Mouse (Mus musculus) regulatory T cell (primary cell): Measurements from ENCODE around the gene Nck1.

Source experiments
- in situ Hi-C: fragments of 300-600 bp; cut with MboI, MseI; formaldehyde crosslinking; loops from one replicate; pipeline ENCODE4 v1.15.1; 2025; ENCODE audit warnings: high pct_unique_total_duplicates

Gene Nck1

DNA sequence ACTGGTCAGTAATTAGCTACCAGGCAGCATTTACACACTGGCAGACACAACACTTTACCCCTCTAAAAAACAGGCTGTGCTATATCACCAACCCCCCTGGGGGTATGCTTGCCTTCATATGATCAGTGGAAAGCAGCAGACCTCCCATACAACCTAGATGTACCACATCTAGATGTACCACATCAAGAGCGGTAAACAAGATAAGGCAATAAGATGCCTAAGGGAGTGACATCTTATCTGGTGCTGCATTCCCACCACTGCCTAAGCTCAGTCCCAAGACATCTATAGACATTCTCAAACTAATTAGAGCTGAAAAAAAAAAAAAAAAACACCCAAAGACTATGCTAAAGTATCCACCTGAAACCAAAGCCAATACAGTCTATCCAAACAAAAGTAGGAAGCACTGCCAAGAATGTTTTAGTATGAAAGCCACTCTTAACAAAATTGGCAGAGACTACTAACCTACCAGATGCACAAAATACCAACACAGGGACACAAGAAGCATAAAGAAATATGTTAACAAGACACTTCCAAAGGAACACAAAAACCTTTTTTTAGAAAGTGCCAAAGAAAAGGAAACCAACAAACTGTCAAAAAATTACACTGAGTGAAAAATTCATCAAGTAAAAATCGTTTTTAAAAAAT, 10.2 kb downstream of the Nck1 start:
- in situ Hi-C loops = no loop called here

DNA sequence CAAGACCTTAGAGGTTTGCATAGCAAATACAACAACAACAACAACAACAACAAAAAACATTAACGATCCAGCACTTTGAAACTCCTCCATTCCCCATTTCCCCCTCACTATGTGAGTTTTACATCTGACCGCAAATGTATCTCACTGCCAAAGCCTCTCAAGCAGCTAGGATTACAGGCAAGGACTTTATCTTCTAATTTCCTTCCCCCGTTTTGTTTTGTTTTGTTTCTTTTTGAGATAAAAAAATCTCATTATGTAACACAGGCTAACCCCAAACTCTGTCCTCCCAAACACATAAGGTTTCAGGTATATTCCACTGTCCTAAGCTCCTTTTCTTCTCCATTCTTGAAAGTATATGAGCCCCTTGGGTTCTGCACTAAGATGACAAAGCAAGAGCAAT, 11.2 kb downstream of the Nck1 start:
- in situ Hi-C loops = no loop called here

DNA sequence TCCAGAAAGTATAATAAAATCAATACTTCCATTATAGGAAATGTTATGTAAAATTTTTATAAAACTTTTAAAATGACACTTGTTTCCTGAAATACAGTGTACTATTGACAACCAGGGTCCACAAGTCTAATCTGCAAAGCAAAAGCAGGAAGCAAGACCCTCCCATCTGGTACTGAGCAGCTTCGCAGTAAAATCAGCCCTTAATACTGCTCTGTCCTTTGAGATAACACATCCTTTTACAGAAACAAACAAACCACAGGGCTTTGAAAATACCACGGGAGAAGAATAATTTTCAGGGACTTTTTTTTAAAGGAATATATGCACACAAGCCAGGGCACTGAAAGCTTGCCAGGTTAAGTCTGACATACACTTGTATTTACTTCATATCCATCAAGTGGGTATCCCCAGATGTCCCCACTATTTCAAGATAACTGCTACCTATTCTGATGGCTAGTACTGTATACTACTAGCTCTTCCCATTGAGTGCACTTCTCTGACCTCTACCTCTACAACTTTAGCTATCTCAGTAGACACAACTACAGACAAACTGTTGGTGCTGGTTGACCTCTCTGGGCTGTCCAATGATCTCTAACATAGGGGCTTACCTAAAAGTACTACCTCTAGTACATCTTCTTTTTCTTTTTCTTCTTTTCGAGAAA, 13.0 kb downstream of the Nck1 start:
- in situ Hi-C loops = no loop called here

DNA sequence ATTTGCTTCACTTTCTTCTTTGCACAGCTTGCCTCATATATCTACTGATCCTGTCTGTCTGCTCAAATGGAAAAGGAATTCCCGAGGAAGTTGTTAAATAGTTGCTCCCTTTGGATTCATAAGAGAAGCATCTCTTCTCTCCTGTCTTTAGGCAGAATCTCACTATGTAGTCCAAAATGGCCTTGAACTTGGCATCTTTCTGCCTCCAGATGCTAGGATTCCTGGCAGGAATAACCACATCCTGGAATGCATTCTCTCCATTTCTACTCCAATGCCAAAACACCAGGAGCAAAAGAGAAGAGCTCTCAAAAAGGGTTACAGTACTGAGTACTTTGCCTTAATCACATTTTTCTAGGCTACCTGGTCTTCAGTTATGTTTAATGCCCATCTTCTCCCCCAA, 14.6 kb downstream of the Nck1 start:
- in situ Hi-C loops = no loop called here

DNA sequence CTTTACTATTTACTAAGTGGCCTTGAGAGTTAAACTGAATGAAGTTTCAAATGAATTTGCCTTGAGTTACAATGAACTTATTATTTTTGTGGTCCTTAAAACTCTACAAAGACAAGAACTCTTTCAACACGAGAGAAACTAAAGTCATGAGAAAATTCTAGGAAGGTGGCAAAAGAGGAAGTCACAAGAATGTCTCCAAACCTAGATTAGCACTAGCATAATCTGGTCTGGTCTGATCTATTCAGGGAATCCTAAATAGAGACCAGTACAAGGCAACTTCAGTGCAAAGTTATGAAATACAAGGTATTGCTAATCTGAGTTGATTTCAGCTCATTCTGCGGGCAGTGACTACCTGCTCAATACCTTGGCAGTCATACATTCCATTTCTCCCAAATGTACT, 20.7 kb downstream of the Nck1 start:
- in situ Hi-C loops = no loop called here

DNA sequence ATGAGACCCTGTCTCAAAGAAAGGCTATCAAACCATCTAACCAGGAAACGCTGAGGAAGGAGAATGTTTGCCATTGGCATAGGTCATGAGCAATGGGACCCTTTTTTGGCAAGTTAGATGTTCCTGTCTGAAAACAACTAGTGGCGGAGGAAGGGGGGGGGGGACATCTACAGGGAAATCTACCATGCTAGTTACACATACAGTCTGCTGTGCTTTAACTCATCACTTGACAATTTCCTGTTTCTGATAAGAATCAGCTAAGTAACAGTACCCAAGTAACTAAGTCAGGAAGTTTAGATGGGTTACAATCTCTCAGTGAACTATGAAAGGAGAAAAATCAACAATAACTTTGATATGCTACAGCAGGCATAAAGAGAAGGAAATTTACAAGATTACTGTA, 23.9 kb downstream of the Nck1 start:
- in situ Hi-C loops = no loop called here

DNA sequence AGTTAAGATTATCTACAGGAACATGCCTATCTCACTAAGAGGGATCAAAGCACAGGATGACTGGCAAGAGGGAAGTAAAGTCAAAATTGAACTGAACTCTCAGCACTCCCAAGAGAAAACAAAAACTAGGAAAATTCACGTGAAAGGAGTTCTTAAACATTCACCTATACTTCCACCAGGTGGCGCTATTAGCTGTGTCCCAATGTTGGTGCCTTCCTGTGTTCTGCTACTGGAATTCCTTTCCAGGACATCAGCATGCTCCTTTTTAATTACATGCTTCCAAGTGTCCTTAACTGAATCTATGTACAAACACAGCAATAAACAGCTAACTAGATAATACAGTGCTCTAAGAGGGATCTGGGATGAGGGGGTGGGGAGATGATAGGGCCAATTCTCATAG, 25.3 kb downstream of the Nck1 start:
- in situ Hi-C loops = no loop called here

DNA sequence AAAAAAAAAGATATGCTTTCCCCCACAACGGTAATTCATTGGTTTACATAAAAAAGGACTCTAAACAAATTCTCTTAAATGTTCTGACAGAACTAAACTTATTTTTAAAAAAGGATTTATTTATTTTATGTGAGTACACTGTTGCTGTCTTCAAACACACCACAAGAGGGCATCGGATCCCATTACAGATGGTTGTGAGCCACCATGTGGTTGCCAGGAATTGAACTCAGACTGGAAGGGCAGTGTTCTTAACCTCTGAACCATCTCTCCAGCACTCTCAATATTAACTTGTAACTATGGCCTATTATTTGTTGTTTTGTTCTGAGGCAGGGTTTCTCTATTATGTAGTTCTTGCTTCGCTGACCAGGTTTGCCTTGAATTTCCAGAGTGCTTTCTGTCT, 25.9 kb downstream of the Nck1 start:
- in situ Hi-C loops = no loop called here

DNA sequence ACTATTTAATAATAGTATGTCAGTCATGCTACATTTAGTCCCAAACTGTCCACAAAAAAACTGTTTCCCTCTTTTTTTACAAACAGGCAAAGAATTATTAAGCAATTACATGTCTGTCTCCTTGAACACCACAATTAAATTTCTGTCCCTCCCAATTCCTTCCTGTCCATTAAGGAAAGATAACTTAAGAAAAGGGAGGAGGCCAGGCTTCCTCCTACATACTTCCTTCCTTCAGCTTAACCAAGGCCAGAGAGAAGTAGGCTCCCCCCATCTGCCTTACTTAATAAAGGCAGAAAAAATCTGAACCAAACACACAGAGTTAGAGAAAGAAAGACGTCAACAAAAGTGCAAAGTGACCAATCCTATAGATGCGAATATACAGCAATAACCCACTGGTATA, 38.4 kb downstream of the Nck1 start:
- in situ Hi-C loops = no loop called here

DNA sequence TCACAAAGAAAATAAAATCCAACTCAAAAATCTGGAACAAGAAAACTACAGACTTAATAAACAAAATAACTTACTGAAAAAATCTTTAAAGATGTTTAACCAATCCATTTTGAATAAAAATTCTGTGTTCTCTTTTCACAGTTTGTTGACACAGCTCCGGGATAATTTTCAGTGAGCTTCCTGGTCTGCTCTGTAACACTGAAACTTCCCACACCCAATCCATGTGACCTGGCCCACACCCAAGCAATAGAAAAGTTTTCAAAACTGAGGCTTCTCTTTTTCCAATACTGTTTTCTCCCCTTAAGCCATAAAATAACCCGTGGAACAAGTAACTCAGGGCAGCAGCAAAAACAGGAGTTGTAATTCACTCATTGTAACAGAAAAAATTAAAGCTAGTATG, 39.3 kb downstream of the Nck1 start:
- in situ Hi-C loops = no loop called here

DNA sequence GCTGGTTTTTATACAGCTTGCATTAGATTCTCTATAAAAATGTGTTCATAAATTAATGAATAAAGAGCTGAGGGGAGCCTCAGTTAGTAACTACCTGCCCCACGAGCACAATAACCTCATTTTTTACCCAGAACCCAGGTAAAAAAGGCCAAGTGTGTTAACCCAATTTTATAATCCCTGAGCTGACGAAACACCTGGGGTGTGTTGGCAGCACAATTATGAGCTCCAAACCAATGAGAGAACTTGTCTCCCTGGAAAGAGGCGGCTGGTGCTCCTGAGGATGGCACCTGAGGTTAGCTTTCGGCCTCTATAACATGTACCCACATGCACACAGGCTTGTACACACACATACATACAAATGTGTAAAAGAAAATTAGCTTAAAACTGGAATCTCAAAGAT, 40.4 kb downstream of the Nck1 start:
- in situ Hi-C loops = no loop called here

DNA sequence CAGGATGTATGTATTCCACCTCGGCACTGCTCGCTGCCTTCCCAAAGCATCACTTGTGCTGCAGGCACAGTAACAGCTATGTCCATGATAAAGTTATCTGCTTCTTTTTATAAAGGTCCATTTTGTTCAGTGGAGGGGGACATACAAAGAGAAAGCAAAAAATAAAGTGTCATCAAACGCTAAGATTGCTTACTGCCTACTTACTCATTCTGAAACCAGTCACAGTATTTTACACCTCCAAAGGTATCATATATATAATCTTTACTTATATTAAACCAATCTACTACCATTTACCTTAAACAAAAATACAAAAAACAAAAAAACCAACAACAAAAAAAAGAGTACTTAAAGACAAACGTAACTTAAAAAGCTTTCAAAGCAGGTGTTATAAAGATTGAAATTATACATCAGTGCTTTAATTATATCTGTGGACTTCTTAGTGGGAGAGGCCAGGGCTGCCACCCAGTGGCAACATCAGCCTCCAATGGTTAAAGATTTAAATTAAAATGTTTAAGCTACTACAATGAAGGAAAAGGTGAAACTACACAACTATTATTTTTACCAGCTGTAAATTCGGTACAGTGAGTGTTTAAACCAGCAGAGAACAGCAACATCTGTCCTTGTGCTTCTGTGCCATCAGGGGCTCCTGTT, 52.2 kb downstream of the Nck1 start:
- in situ Hi-C loops = no loop called here

DNA sequence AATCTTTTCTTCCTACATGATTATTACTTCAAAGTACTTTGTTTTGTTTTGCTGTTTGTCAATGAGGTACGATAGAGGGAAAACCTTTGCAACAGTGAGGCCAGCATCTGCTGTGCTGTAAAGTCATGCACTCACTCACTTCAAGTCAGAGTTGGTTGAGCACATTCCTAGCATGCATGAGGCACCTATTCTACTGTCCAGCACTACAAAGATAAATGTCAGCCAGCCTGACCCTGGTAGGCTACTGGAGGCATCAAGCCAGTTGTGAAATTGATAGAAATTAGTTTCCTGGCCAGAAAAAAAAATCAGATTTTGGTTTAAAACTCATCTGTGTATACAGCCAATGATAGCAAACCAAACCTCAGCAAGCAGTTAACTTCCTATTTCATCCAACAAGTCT, 54.5 kb downstream of the Nck1 start:
- in situ Hi-C loops = no loop called here

DNA sequence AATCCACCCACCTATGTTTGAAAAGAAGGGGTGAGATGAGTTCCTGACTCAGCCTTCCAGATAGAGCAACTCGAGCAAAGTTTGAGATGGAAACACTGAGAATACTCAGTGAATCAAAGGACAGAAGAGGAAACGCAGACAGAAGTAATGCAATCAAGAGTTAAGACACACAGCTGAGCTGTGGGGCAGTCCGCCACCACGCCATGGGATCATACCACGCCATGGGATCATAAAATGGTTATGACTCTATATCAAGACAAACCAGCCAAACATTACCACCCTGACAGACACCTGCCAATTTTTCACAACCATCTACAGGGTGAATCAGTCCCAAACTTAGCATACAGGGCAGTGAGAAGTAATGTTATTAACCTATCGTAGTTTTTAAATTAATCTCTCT, 57.0 kb downstream of the Nck1 start:
- in situ Hi-C loops = no loop called here

DNA sequence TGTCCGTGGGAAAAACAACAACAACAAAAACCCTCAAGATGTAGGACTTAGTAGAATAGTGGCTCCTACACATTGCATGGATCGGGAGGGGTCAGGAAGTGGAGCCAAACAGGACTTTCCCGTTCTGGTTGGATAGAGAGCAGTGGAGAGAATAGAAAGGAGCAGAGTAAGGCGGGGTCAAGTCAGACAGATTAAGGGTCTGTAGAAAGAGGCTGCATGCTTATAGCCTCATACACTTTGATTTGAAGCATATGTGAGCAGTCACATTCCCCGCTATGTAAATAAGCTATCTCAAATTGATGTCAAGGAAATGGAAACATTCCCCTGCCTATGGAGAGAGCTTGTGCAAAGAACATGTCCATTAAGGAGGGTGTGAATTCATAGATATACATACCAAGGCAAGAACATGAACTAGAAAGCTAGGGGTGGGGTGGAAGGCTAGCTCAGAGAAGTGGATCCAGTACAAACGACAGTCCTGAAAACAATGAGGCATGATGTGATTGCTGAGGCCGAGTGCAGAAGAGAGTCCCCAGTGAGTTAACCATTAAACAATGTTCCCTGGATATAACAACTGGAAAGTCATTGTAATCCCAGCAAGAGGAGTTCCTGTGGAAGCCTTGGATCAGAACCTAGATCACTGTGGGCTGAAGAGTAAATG, 57.7 kb downstream of the Nck1 start:
- in situ Hi-C loops = no loop called here

DNA sequence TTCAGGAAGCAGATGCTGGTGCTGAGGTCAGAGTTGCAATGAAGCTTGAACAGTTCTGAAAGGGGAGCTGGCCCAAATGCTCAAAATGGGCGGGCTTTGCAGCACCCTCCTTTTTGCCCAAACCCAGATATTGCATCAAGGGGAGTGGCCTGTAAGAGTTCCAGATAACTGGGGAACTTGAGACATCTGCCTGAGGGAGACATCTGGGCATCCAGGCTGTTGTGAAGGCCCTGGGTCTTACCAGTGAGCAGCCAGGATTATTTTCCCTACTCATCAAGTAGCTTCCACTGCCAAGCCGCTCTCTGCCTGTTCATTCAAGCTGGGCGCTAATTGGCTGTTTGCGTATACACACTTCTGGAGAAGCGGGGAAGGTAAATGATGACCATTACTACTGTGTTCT, 59.5 kb downstream of the Nck1 start, which contains the start of gene Il20rb:
TSS of gene Il20rb (minus strand) at position 358 of the 400 bp plus-strand sequence.
- in situ Hi-C loops = no loop called here

DNA sequence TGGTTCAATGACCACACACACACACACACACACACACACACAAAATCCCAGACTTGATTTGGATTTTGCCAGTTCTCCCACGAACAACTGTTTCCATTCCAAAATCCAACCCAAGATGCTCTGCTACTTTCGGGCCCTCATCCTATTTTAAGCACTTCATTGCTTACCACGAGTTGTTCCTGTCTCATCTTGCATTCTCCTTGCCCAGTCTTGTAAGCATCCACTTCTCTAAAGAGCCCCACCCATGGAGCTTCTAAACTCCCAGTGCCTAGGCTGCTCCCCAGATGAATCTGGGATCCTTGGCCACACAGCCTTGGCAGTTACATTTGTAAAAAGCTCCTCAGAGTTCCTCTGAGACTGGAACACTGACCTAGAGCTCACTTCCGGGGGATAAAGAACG, 62.6 kb downstream of the Nck1 start:
- in situ Hi-C loops = no loop called here

DNA sequence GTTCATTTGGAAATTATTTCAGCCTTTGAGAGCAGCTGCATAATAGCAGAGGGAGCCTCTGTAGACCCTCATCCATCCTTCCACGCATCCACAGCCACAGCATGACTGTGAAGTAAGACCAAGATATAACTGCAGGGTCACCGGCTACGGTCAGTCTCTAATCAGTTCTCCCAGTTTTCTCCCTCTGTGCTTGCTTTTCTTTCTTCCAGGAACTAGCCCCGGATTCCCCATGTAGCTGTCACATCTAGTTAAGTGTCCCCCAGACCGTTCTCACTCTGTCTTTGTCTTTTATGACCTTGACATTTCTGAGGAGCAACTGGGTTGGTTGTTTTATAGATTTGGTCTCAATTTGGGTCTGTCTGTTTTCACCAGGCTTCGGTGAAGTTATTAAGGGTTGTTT, 64.3 kb downstream of the Nck1 start:
- in situ Hi-C loops = no loop called here

DNA sequence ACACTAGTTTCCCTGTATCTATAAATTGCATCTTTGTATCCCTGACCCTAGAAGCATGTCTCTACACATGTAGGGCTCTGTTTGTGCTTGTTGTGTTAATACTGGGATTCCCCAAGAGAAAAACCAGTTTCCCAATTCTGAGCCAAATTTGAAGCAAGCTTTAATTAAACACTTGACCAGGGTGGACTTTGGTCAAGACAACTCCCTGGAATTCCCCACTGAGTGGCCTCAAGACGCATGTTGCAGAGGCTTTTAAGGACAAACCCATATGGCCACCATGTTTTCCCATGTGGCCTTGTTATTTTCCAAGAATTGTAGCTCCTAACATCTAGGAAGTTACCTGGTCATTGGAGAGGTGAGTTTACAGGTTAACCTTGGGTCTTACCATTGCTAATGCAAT, 71.9 kb downstream of the Nck1 start:
- in situ Hi-C loops = no loop called here

DNA sequence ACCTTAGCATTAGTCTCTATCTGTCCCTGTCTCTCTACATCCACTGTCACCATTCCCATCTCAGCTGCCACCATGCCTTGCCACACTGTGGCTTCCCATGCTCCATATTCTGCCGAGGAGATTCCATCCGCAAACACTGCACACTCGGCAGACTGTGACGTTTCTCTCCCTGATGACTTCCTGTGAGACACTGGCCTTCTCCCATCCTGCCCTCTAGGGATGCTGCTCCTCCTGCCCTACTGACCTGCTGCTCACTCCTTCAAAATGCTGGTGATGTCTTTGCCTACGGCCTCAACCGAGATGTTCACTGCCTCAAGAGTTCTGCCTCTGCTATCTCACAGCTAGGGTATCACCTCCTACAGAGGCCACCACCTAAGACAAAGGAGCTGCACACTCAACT, 72.6 kb downstream of the Nck1 start:
- in situ Hi-C loops = no loop called here

DNA sequence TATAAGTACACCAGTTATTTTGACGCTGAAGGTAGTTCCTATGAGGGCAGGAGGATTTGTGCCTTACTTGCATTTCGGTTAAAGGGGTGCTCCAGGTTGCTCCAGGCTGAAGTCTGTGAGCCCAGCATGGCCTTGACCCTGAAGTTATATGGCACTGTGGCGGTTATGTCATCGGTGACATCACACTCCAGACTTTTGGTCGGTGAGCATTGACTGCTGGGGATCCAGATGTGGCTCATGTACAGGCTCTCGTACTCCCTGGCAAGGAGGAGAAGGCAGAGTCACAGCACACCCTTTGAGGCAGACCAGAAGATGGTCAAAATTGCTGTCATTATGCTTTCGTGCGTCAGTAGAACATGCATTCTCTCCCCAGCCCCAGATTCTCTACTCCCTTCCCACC, 73.0 kb downstream of the Nck1 start:
- in situ Hi-C loops = no loop called here

DNA sequence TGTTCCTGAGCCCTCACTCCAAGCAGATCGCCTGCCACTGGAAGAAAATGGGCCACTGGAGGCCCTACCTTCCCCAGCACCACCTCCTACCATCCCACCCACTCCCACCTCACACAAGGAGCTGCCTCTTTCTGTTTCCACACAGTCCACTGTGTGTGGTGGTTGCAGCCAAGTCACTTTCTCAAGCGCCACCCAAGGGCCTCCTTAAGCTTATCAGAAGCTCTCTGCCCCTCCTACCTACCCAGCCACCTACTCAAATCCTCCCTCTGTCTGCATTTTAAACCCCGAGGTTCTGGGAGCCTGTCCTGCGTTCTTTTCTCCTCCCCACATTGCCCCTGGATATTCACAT, 74.4 kb downstream of the Nck1 start:
- in situ Hi-C loops = no loop called here
